Mouse (Mus musculus) ES-Bruce4 (cell line): Measurements from ENCODE around the gene Lrrc57.

ENCODE experiments used
- EP300 ChIP-seq: IDR thresholded peaks from 2 replicates; pipeline ENCODE4 v1.6.1; 2011; ENCODE audit warnings: low read depth, low read length; ENCODE audit not compliant: insufficient read depth
- POLR2A ChIP-seq: IDR thresholded peaks from one replicate; pipeline ENCODE4 v1.8.1; 2011; ENCODE audit warnings: low read length; ENCODE audit not compliant: insufficient read depth

- TF ChIP-seq POLR2A: no peak
- TF ChIP-seq EP300: no peak
Measured at GRCm38 (mm10) chr2:120599506-120599905, 9.8 kb downstream of the Lrrc57 start.
